In the genomic region with DNA sequence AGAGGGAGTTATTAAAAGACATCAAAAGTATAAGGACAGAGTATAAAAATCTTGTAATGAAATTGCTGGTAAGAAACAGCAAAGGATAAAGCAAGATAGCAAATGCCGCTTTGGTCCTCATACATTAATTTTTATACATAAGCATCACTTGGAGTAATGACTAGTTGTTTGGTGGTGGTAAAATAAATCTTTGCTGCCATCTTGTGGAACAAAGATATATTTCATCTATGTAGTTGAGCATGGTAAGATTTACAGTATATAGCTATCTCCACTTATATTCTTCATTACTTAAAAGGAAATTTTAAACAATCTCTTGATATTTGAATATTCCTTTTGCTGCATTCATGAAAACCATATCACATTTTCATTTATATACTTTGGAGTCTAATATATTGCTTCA, we compare ENCODE assay signal across 8 mouse cellular contexts. TPM values are rescaled to one million over a fixed set of nuclear protein-coding genes. Genes with fewer than 3 reads are reported as not detected.
DNase-seq lines count a peak whose midpoint lies in the region; ATAC-seq lines count a peak whose summit lies in the region.

No protein-coding gene starts in this region.

- H3K27me3 ChIP-seq in limb, embryonic 11.5 days (ENCODE audit: control insufficient read depth, insufficient read depth, low read length) = no peaks in the 10 kb centered on the region
- H3K27me3 ChIP-seq in limb, embryonic 10.5 days (ENCODE audit: low read depth, poor library complexity, severe bottlenecking) = no peaks in the 10 kb centered on the region
- no peaks in the 10 kb centered on the region for H3K27me3 ChIP-seq in neural tube, embryonic 13.5 days

- no peak overlapping the region for H3K4me3 ChIP-seq in limb, embryonic 11.5 days (ENCODE audit: low read depth, low read length)
- H3K4me3 ChIP-seq in limb, embryonic 10.5 days = no peak overlapping the region
- no peak overlapping the region for H3K4me3 ChIP-seq in neural tube, embryonic 13.5 days

- 52% methylated on average over 1 of the region's 1 CpGs for WGBS in limb, embryonic 11.5 days
- 76% methylated on average over 1 of the region's 1 CpGs for WGBS in limb, embryonic 10.5 days
- 50% methylated on average over 1 of the region's 1 CpGs for WGBS in neural tube, embryonic 13.5 days

- no peaks in the 10 kb centered on the region for H3K9me3 ChIP-seq in limb, embryonic 11.5 days (ENCODE audit: control insufficient read depth, low read length)
- H3K9me3 ChIP-seq in limb, embryonic 10.5 days (replicated peaks) = no peaks in the 10 kb centered on the region
- H3K9me3 ChIP-seq in neural tube, embryonic 13.5 days = no peaks in the 10 kb centered on the region

- H3K9ac ChIP-seq in limb, embryonic 11.5 days (ENCODE audit: low read length) = no peak overlapping the region
- no peak overlapping the region for H3K9ac ChIP-seq in neural tube, embryonic 13.5 days

- no peaks in the 10 kb centered on the region for H3K36me3 ChIP-seq in limb, embryonic 11.5 days (ENCODE audit: control insufficient read depth, insufficient read depth, low read length)
- no peaks in the 10 kb centered on the region for H3K36me3 ChIP-seq in limb, embryonic 10.5 days
- H3K36me3 ChIP-seq in neural tube, embryonic 13.5 days = no peaks in the 10 kb centered on the region

- no peak for DNase-seq in limb, embryonic 11.5 days (ENCODE audit: low spot score)
- no peak for DNase-seq in limb, embryonic 10.5 days (ENCODE audit: low spot score)
- DNase-seq in NIH3T3 (ENCODE audit: low read depth) = peak; percentile 59
- peak; percentile 33 for DNase-seq in forelimb bud, embryonic 11.5 days (ENCODE audit: low read depth, low spot score)
- no peak for DNase-seq in cerebellum, postnatal 25 days
- no peak for DNase-seq in urinary bladder, postnatal 10 days (ENCODE audit: low spot score)
- no peak for DNase-seq in heart, postnatal 10 days

- 0 out of 2 replicates have a peak, but pooled peaks have one; percentile 26 for ATAC-seq in limb, embryonic 11.5 days (ENCODE audit: insufficient number of reproducible peaks, low FRiP score, low TSS enrichment, low read depth)
- ATAC-seq in neural tube, embryonic 13.5 days (ENCODE audit: low read depth) = peak; percentile 32; the same call in 1 of the 2 replicates

- no peak overlapping the region for H3K27ac ChIP-seq in limb, embryonic 11.5 days (replicated peaks; ENCODE audit: low read depth, low read length)
- no peak overlapping the region for H3K27ac ChIP-seq in limb, embryonic 10.5 days
- H3K27ac ChIP-seq in neural tube, embryonic 13.5 days (replicated peaks) = no peak overlapping the region

- H3K4me2 ChIP-seq in limb, embryonic 11.5 days (ENCODE audit: low read depth, severe bottlenecking) = no peak overlapping the region
- no peak overlapping the region for H3K4me2 ChIP-seq in neural tube, embryonic 13.5 days

- intact Hi-C loops in heart, postnatal 10 days (cut with DNase I) = no loop called here

- no peaks in the 10 kb centered on the region for H3K4me1 ChIP-seq in limb, embryonic 11.5 days (ENCODE audit: control insufficient read depth, insufficient read depth, low read length)
- H3K4me1 ChIP-seq in limb, embryonic 10.5 days = peaks cover 3% of the 10 kb centered on the region; the same call in 1 of the 2 replicates
- H3K4me1 ChIP-seq in neural tube, embryonic 13.5 days (replicated peaks) = no peaks in the 10 kb centered on the region

RNA-seq across cellular contexts. Expression of a gene that starts 14.4 kb away (rescaled TPM):
- 141 and 145 TPM in 2 replicates for polyA plus RNA-seq in limb, embryonic 11.5 days (2014; fragmentation: Nextera tagmentation; extraction: Ambion mirVana)
- polyA plus RNA-seq in limb, embryonic 10.5 days (2016; fragmentation: Nextera tagmentation; extraction: Ambion mirVana) = 152 and 165 TPM in 2 replicates
- polyA plus RNA-seq in neural tube, embryonic 13.5 days (2015; fragmentation: Nextera tagmentation; extraction: Ambion mirVana) = 138 and 142 TPM in 2 replicates
- 10 to 100 TPM; 39.5 to 44.8 TPM for total RNA-seq in heart, postnatal 10 days (2021)

Comparison
In these comparisons a context has a peak if more than half of its experiments do, and no peak if none do; other contexts are left out.
1. DNase-seq: peak in NIH3T3 (single experiment) and forelimb bud, embryonic 11.5 days (single experiment); none in limb, embryonic 11.5 days (single experiment), limb, embryonic 10.5 days (single experiment), cerebellum, postnatal 25 days (0 of 2), urinary bladder, postnatal 10 days (single experiment) and heart, postnatal 10 days (0 of 2).